Mouse (Mus musculus) left cerebral cortex, adult 9 months (tissue): ENCODE data around the gene Styxl1.

Experiments used
- DNase-seq, 2 experiments: peaks; one replicate each; pipeline ENCODE4 v3.0.0; 2022; ENCODE audit warnings: low spot score in 2 of 2

Styxl1 gene

DNA sequence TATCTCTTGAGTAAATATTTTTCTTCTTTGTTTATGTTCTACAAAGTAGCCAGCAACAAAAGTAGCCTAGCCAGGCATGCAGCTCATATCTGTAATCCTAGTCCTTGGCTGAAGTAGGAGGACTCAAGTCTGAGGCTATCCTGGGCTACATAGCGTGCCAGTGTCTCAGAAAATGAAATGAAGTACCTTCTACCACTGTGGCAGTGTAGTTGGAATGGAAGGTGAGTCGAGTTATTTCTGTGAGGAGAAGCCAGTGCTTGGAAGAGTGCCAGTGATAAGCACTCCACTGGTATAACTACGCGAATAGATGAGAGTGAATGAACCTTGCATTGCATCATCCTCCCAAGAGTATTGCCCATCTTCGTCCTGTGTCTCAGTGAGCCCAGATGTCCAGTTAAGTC is 80.5 kb downstream of the Styxl1 start:
- DNase-seq, result no peak
